Mouse (Mus musculus): ENCODE results near the gene Fdx1. TPM values are rescaled to one million over a fixed set of nuclear protein-coding genes. Genes with fewer than 3 reads are reported as not detected.

Fdx1 gene
- total and polyA plus RNA-seq, 2 experiments = 160 to 290 TPM

GRCm38 (mm10) chr9:52003501-52003900 is 40.1 kb upstream of the Fdx1 start:
- Histone ChIP-seq H3K4me3 (ENCODE audit: insufficient read depth, low read depth, low read length) (no peak overlapping the region), H3K36me3 (ENCODE audit: control insufficient read depth, insufficient read depth, low read length) (no peaks in the 10 kb centered on the region), H3K4me1 (ENCODE audit: control insufficient read depth, insufficient read depth, low read length) (peaks cover 8% of the 10 kb centered on the region), H3K27ac (replicated peaks; ENCODE audit: insufficient read depth, low read depth, low read length) (peak overlapping the region; percentile 5; the same call in 1 of the 2 replicates), H3K9ac (ENCODE audit: low read depth, low read length) (no peak overlapping the region), H3K79me2 (ENCODE audit: control insufficient read depth, insufficient read depth, low read length) (no peaks in the 10 kb centered on the region), H3K27me3 (ENCODE audit: control insufficient read depth, insufficient read depth, low read length) (no peaks in the 10 kb centered on the region)
- 13% methylated on average over 4 of the region's 4 CpGs for WGBS
- no peak for TF ChIP-seq CTCF (IDR thresholded peaks at IDR 0.05; ENCODE audit: low read depth, low read length)
- no peak for TF ChIP-seq POLR2A (IDR thresholded peaks at IDR 0.05; ENCODE audit: extremely low read depth, insufficient read depth, low read length)
- DNase-seq (ENCODE audit: extremely low read depth, low read depth, low spot score) = peak; percentile 76

GRCm38 (mm10) chr9:51995331-51996099 is 32.2 kb upstream of the Fdx1 start:
- Histone ChIP-seq H3K36me3 (ENCODE audit: control insufficient read depth, insufficient read depth, low read length) (no peaks in the 10 kb centered on the region), H3K79me2 (ENCODE audit: control insufficient read depth, insufficient read depth, low read length) (no peaks in the 10 kb centered on the region), H3K27me3 (ENCODE audit: control insufficient read depth, insufficient read depth, low read length) (no peaks in the 10 kb centered on the region), H3K27ac (replicated peaks; ENCODE audit: insufficient read depth, low read depth, low read length) (peak overlapping the region; percentile 90), H3K9ac (ENCODE audit: low read depth, low read length) (peak overlapping the region; percentile 35; the same call in 1 of the 2 replicates), H3K4me3 (ENCODE audit: insufficient read depth, low read depth, low read length) (no peak overlapping the region), H3K4me1 (ENCODE audit: control insufficient read depth, insufficient read depth, low read length) (peaks cover 13% of the 10 kb centered on the region; the same call in 1 of the 2 replicates)
- no peak for TF ChIP-seq POLR2A (IDR thresholded peaks at IDR 0.05; ENCODE audit: extremely low read depth, insufficient read depth, low read length)
- DNase-seq (ENCODE audit: extremely low read depth, low read depth, low spot score) = peak; percentile 99
- WGBS = 40% methylated on average over 5 of the region's 5 CpGs

GRCm38 (mm10) chr9:51994636-51995260 is 31.4 kb upstream of the Fdx1 start:
- H3K36me3 ChIP-seq (ENCODE audit: control insufficient read depth, insufficient read depth, low read length) = no peaks in the 10 kb centered on the region
- H3K27ac ChIP-seq (replicated peaks; ENCODE audit: insufficient read depth, low read depth, low read length) = peak overlapping the region; percentile 71
- no peak overlapping the region for H3K9ac ChIP-seq (ENCODE audit: low read depth, low read length)
- TF ChIP-seq CTCF (IDR thresholded peaks at IDR 0.05; ENCODE audit: low read depth, low read length) = no peak
- TF ChIP-seq POLR2A (IDR thresholded peaks at IDR 0.05; ENCODE audit: extremely low read depth, insufficient read depth, low read length) = no peak
- H3K27me3 ChIP-seq (ENCODE audit: control insufficient read depth, insufficient read depth, low read length) = no peaks in the 10 kb centered on the region
- H3K4me3 ChIP-seq (ENCODE audit: insufficient read depth, low read depth, low read length) = no peak overlapping the region
- 36% methylated on average over 5 of the region's 5 CpGs for WGBS
- H3K4me1 ChIP-seq (ENCODE audit: control insufficient read depth, insufficient read depth, low read length) = peaks cover 14% of the 10 kb centered on the region; the same call in 1 of the 2 replicates
- no peak for DNase-seq (ENCODE audit: extremely low read depth, low read depth, low spot score)
- no peaks in the 10 kb centered on the region for H3K79me2 ChIP-seq (ENCODE audit: control insufficient read depth, insufficient read depth, low read length)

GRCm38 (mm10) chr9:51993486-51994275 is 30.3 kb upstream of the Fdx1 start:
- no peaks in the 10 kb centered on the region for H3K36me3 ChIP-seq (ENCODE audit: control insufficient read depth, insufficient read depth, low read length)
- peak; percentile 93 for DNase-seq (ENCODE audit: extremely low read depth, low read depth, low spot score)

GRCm38 (mm10) chr9:51991241-51991876 is 28.0 kb upstream of the Fdx1 start:
- H3K79me2 ChIP-seq (ENCODE audit: control insufficient read depth, insufficient read depth, low read length) = no peaks in the 10 kb centered on the region
- H3K4me3 ChIP-seq (ENCODE audit: insufficient read depth, low read depth, low read length) = no peak overlapping the region
- TF ChIP-seq CTCF (IDR thresholded peaks at IDR 0.05; ENCODE audit: low read depth, low read length) = peak; percentile 27; the same call in 1 of the 2 replicates
- TF ChIP-seq POLR2A (IDR thresholded peaks at IDR 0.05; ENCODE audit: extremely low read depth, insufficient read depth, low read length) = no peak
- H3K9ac ChIP-seq (ENCODE audit: low read depth, low read length) = no peak overlapping the region
- DNase-seq (ENCODE audit: extremely low read depth, low read depth, low spot score) = peak; percentile 67
- H3K4me1 ChIP-seq (ENCODE audit: control insufficient read depth, insufficient read depth, low read length) = peaks cover 14% of the 10 kb centered on the region; the same call in 1 of the 2 replicates
- H3K27ac ChIP-seq (replicated peaks; ENCODE audit: insufficient read depth, low read depth, low read length) = no peak overlapping the region
- H3K27me3 ChIP-seq (ENCODE audit: control insufficient read depth, insufficient read depth, low read length) = no peaks in the 10 kb centered on the region
- no peaks in the 10 kb centered on the region for H3K36me3 ChIP-seq (ENCODE audit: control insufficient read depth, insufficient read depth, low read length)
- 12% methylated on average over 2 of the region's 2 CpGs for WGBS

More at GRCm38 (mm10) chr9:51993486-51994275, 30.3 kb upstream of the Fdx1 start:
- Histone ChIP-seq H3K9ac (ENCODE audit: low read depth, low read length) (no peak overlapping the region), H3K27me3 (ENCODE audit: control insufficient read depth, insufficient read depth, low read length) (no peaks in the 10 kb centered on the region), H3K4me1 (ENCODE audit: control insufficient read depth, insufficient read depth, low read length) (peaks cover 14% of the 10 kb centered on the region; the same call in 1 of the 2 replicates), H3K27ac (replicated peaks; ENCODE audit: insufficient read depth, low read depth, low read length) (peak overlapping the region; percentile 71), H3K79me2 (ENCODE audit: control insufficient read depth, insufficient read depth, low read length) (no peaks in the 10 kb centered on the region), H3K4me3 (ENCODE audit: insufficient read depth, low read depth, low read length) (no peak overlapping the region)
- no peak for TF ChIP-seq POLR2A (IDR thresholded peaks at IDR 0.05; ENCODE audit: extremely low read depth, insufficient read depth, low read length)
- peak; percentile 64 for TF ChIP-seq CTCF (IDR thresholded peaks at IDR 0.05; ENCODE audit: low read depth, low read length)
- 58% methylated on average over 4 of the region's 4 CpGs for WGBS
